Mouse (Mus musculus): ENCODE measurements at regions not wholly inside any gene's neighbourhood (a gene's known extent, or its start where the extent isn't known, plus 50 kb on each side); places are given as distances from the start of the nearest gene placed in this dataset.

DNA sequence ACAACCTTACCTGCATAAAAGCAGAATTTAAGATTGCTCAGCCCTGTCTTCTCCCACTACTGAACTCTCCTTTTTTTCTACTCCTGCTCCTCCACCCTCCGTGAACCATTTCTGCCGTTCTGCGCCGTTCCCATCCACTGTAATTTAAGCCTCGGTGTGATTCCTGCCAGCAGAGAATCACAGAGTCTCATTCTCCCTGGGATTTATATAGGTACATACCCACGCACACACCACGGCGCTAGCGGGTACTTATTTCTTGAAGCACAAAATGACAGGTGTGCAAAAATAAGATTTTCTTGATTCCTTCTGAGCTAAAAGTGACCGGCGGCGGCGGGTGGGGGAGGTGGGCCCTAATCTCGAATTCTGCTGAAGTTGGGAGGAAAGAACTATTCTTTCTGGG, 324.5 kb upstream of the Atp2b1 start:
- H3K9ac ChIP-seq (ENCODE audit: low read length) = no peak overlapping the region
- 80% methylated on average over 14 of the region's 14 CpGs for WGBS
- peaks cover 7% of the 10 kb centered on the region; the same call in 1 of the 2 replicates for H3K4me1 ChIP-seq (replicated peaks; ENCODE audit: control insufficient read depth, insufficient read depth, low read length)
- no peak overlapping the region for H3K27ac ChIP-seq (ENCODE audit: low read length)
- no peaks in the 10 kb centered on the region for H3K9me3 ChIP-seq (ENCODE audit: control insufficient read depth, low read length)
- H3K4me3 ChIP-seq (ENCODE audit: low read length) = no peak overlapping the region
- H3K27me3 ChIP-seq (ENCODE audit: control insufficient read depth, insufficient read depth, low read depth, low read length) = no peaks in the 10 kb centered on the region
- no peak for ATAC-seq (ENCODE audit: low read depth)
- H3K36me3 ChIP-seq (ENCODE audit: control insufficient read depth, insufficient read depth, low read length) = no peaks in the 10 kb centered on the region
- H3K4me2 ChIP-seq (ENCODE audit: low read depth, low read length) = no peak overlapping the region

DNA sequence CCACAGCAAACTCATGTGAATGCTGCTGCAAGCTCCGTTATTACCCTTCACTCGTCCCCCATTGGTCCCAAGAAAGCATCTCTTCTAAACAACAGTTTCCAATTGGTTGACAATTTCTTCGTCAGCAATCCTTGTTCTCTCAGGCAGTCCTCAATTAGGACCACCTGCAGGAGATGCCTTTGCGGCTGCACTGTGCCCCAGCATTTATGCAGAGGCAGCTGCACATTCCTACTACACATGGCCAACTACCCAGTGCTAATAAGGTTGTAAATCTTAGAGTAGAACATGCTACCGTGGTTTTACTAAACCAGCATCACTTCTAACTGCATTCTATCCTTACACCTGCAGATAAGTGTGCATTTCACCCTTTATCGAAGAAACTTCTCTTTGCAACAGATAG, 322.1 kb upstream of the Atp2b1 start:
- H3K9me3 ChIP-seq (ENCODE audit: control insufficient read depth, low read length) = no peaks in the 10 kb centered on the region
- no peak overlapping the region for H3K4me2 ChIP-seq (ENCODE audit: low read depth, low read length)
- H3K27ac ChIP-seq (ENCODE audit: low read length) = no peak overlapping the region
- no peaks in the 10 kb centered on the region for H3K36me3 ChIP-seq (ENCODE audit: control insufficient read depth, insufficient read depth, low read length)
- 83% methylated on average over 6 of the region's 6 CpGs for WGBS
- peaks cover 3% of the 10 kb centered on the region; the same call in 1 of the 2 replicates for H3K4me1 ChIP-seq (replicated peaks; ENCODE audit: control insufficient read depth, insufficient read depth, low read length)
- H3K9ac ChIP-seq (ENCODE audit: low read length) = no peak overlapping the region
- ATAC-seq (ENCODE audit: low read depth) = no peak
- no peak overlapping the region for H3K4me3 ChIP-seq (ENCODE audit: low read length)
- H3K27me3 ChIP-seq (ENCODE audit: control insufficient read depth, insufficient read depth, low read depth, low read length) = no peaks in the 10 kb centered on the region

DNA sequence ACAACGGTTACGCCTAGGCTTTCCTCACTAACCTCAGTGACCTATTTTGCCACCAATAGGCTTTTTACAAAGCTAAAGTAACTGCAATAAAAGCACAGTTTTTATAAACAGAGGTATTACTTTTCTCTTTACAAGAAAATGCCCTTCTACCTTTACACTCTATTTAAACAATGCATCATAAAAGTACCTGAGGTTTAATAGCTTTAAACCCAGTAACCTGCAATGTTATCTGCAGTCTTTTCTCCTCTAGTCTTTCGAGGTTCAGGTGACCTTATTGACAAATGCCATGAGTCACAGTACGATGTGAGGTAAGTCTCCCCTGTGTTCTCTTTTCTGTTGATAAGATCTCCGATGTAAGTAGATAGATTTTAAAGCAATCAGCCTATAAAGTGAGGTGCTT, 320.3 kb upstream of the Atp2b1 start:
- H3K9ac ChIP-seq (ENCODE audit: low read length) = no peak overlapping the region
- no peak for ATAC-seq (ENCODE audit: low read depth)
- no peaks in the 10 kb centered on the region for H3K27me3 ChIP-seq (ENCODE audit: control insufficient read depth, insufficient read depth, low read depth, low read length)
- H3K4me3 ChIP-seq (ENCODE audit: low read length) = no peak overlapping the region
- no peak overlapping the region for H3K4me2 ChIP-seq (ENCODE audit: low read depth, low read length)
- 56% methylated on average over 5 of the region's 5 CpGs for WGBS
- H3K27ac ChIP-seq (ENCODE audit: low read length) = no peak overlapping the region
- no peaks in the 10 kb centered on the region for H3K36me3 ChIP-seq (ENCODE audit: control insufficient read depth, insufficient read depth, low read length)
- H3K9me3 ChIP-seq (ENCODE audit: control insufficient read depth, low read length) = no peaks in the 10 kb centered on the region
- peaks cover 3% of the 10 kb centered on the region; the same call in 1 of the 2 replicates for H3K4me1 ChIP-seq (replicated peaks; ENCODE audit: control insufficient read depth, insufficient read depth, low read length)

DNA sequence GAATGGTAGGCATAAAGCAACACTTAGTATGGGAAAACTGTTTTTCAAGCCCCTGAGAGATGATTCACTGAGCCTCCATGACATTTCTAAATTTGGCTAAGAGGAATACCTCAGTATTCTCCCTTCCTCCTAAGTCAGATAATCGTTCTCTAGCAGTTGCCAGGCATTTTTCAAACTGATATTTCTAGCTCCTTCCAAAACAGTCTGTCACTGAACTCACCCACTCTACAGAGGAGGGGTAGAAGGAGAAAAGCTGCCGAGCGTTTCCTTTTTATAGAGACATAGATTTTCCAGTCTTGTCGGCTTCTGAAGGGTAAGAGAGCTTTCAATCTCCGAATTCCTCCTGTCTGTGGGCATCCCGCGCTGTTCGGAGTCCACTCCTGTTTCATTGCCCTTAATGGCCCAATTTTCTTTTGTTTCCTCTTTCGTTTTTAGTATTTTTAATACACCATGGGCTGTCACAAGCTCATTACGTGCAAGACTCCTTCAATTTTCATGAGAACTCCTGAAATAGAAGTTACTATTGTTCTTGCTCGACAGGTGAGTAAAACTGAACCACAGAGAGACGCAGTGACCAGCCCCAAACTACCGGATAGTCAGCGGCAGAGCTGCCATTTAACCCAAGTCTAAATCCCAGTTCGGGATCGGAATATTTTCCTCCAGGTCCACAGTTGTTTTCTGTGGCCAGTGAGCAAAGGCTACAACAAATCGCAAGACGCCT, 305.8 kb upstream of the Atp2b1 start:
- WGBS = 78% methylated on average over 18 of the region's 18 CpGs
- no peak overlapping the region for H3K9ac ChIP-seq (ENCODE audit: low read length)
- no peaks in the 10 kb centered on the region for H3K27me3 ChIP-seq (ENCODE audit: control insufficient read depth, insufficient read depth, low read depth, low read length)
- no peak for ATAC-seq (ENCODE audit: low read depth)
- no peak overlapping the region for H3K27ac ChIP-seq (ENCODE audit: low read length)
- H3K36me3 ChIP-seq (ENCODE audit: control insufficient read depth, insufficient read depth, low read length) = no peaks in the 10 kb centered on the region
- H3K4me1 ChIP-seq (replicated peaks; ENCODE audit: control insufficient read depth, insufficient read depth, low read length) = 0 out of 2 replicates have a peak, but pooled peaks cover 2% of the 10 kb centered on the region
- no peak overlapping the region for H3K4me2 ChIP-seq (ENCODE audit: low read depth, low read length)
- H3K9me3 ChIP-seq (ENCODE audit: control insufficient read depth, low read length) = no peaks in the 10 kb centered on the region
- H3K4me3 ChIP-seq (ENCODE audit: low read length) = no peak overlapping the region

DNA sequence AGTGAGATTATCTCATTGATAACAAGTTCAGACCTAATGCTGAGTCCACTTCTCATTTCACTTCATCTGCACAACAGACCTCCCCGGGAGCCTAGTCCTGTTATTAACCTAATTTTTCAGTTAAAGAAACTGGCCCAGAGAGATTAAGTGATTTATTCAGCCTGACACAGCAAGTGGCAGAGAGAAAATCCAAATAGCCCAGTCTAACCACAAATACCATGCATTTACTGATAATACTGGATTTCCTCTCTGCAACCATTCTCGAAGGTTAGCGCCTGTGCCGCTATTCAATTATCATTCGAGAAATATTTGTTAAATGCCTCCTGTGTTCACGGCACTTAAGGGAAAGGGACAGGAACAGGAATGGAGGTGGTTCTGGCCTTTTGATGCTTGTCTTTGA, 303.5 kb upstream of the Atp2b1 start:
- Histone ChIP-seq H3K4me2 (ENCODE audit: low read depth, low read length) (no peak overlapping the region), H3K4me3 (ENCODE audit: low read length) (no peak overlapping the region), H3K9me3 (ENCODE audit: control insufficient read depth, low read length) (no peaks in the 10 kb centered on the region), H3K4me1 (replicated peaks; ENCODE audit: control insufficient read depth, insufficient read depth, low read length) (0 out of 2 replicates have a peak, but pooled peaks cover 2% of the 10 kb centered on the region), H3K27ac (ENCODE audit: low read length) (no peak overlapping the region), H3K36me3 (ENCODE audit: control insufficient read depth, insufficient read depth, low read length) (no peaks in the 10 kb centered on the region), H3K27me3 (ENCODE audit: control insufficient read depth, insufficient read depth, low read depth, low read length) (no peaks in the 10 kb centered on the region), H3K9ac (ENCODE audit: low read length) (no peak overlapping the region)
- WGBS = 52% methylated on average over 6 of the region's 6 CpGs
- ATAC-seq (ENCODE audit: low read depth) = no peak

DNA sequence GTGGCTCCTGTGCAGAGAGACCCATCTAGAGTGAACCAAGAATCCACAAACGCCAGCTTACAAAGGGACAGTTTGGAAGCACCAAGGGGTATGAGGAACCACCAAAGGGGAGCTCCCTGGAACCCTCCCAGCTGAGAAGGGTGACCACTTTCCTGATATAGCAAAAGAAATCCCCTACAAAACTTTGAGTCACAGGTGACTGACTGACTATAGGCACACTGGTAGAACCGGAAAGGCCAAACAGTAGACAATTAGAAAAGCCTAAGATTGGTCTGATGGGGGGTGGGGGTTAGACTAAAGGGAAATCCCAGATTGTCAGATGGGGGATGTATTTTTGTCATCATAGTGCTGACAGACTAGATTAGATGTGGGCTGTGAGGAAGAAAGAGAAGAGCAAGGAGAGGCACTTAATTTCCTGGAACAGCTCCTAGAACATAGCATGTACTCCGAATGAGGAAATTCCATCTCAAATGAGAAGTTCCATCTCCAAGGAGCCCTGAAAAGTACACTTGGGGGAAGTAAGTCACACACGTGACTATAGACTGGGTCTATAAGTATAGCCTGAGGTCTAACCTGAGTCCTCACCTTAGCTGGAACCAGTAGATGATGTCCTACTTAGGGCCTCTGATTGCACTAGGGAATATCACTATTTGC, 302.4 kb upstream of the Atp2b1 start:
- Histone ChIP-seq H3K36me3 (ENCODE audit: control insufficient read depth, insufficient read depth, low read length) (no peaks in the 10 kb centered on the region), H3K9me3 (ENCODE audit: control insufficient read depth, low read length) (no peaks in the 10 kb centered on the region), H3K27me3 (ENCODE audit: control insufficient read depth, insufficient read depth, low read depth, low read length) (no peaks in the 10 kb centered on the region), H3K9ac (ENCODE audit: low read length) (no peak overlapping the region), H3K4me3 (ENCODE audit: low read length) (no peak overlapping the region), H3K4me2 (ENCODE audit: low read depth, low read length) (no peak overlapping the region), H3K4me1 (replicated peaks; ENCODE audit: control insufficient read depth, insufficient read depth, low read length) (0 out of 2 replicates have a peak, but pooled peaks cover 2% of the 10 kb centered on the region), H3K27ac (ENCODE audit: low read length) (no peak overlapping the region)
- WGBS = 73% methylated on average over 4 of the region's 4 CpGs
- ATAC-seq (ENCODE audit: low read depth) = no peak

DNA sequence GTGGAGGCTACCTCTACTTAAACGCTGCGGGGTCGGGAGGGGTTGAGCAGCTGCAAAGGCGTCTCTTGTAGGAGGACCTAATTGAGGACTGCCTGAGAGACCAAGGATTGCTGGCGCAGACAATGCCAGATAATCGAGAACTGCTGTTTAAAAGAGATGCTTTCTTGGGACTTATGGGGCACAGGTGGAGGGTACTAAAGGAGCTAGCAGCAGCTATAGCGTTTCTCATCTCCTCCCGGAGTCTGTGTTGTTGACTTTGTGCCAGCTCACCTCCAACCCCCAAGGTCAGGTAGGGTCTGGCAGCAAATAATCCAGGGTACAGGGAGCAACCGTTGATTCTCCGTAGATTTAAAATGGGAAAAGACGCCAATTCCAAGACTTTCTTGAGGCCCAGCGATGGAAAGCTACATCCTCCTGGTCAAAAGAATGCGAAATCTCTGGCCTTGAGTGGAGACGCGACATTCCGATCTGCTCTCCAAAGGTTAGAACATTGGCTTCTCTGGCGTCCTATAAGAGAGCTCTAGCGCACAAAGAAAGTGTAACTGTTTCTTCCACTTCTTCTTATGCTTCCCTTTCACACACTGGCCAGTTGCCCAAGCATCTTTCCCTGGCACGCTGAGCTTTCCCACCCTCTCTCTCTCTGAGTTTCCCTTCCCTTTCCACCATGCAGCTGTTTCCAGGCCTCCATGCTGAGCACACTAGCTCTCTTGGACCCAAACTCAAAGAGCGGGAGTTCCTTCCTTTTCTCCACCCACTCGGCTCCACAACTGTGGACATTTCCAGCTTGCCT, 295.3 kb upstream of the Atp2b1 start:
- no peak overlapping the region for H3K4me3 ChIP-seq (ENCODE audit: low read length)
- no peak overlapping the region for H3K9ac ChIP-seq (ENCODE audit: low read length)
- peak overlapping the region; percentile 67 for H3K27ac ChIP-seq (ENCODE audit: low read length)
- H3K4me1 ChIP-seq (replicated peaks; ENCODE audit: control insufficient read depth, insufficient read depth, low read length) = no peaks in the 10 kb centered on the region; the same call in 1 of the 2 replicates
- WGBS = 66% methylated on average over 21 of the region's 21 CpGs
- no peaks in the 10 kb centered on the region for H3K9me3 ChIP-seq (ENCODE audit: control insufficient read depth, low read length)
- no peaks in the 10 kb centered on the region for H3K27me3 ChIP-seq (ENCODE audit: control insufficient read depth, insufficient read depth, low read depth, low read length)
- peak; percentile 91 for ATAC-seq (ENCODE audit: low read depth)
- no peaks in the 10 kb centered on the region for H3K36me3 ChIP-seq (ENCODE audit: control insufficient read depth, insufficient read depth, low read length)
- H3K4me2 ChIP-seq (ENCODE audit: low read depth, low read length) = no peak overlapping the region

DNA sequence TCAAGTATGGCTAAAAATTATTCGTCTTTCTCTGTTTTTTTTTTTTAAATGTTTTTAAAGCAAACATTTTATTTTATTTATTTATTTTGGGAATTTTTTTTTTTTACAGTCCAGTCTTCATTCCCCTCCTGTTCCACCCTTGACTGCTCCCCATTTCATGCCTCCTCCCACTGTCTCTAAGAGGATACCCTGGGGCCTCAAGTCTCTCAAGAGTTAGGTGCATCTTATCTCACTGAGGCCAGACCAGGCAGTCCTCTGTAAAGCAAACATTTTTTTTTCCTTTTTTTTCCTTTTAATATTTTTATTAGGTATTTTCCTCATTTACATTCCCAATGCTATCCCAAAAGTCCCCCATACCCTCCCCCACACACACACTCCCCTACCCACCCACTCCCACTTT, 290.1 kb upstream of the Atp2b1 start:
- no peak for ATAC-seq (ENCODE audit: low read depth)
- no peaks in the 10 kb centered on the region for H3K9me3 ChIP-seq (ENCODE audit: control insufficient read depth, low read length)
- no peaks in the 10 kb centered on the region for H3K27me3 ChIP-seq (ENCODE audit: control insufficient read depth, insufficient read depth, low read depth, low read length)
- H3K27ac ChIP-seq (ENCODE audit: low read length) = no peak overlapping the region
- no peak overlapping the region for H3K9ac ChIP-seq (ENCODE audit: low read length)
- H3K4me1 ChIP-seq (replicated peaks; ENCODE audit: control insufficient read depth, insufficient read depth, low read length) = no peaks in the 10 kb centered on the region; the same call in 1 of the 2 replicates
- no peak overlapping the region for H3K4me3 ChIP-seq (ENCODE audit: low read length)
- WGBS = 49% methylated on average over 1 of the region's 1 CpGs
- H3K4me2 ChIP-seq (ENCODE audit: low read depth, low read length) = no peak overlapping the region
- no peaks in the 10 kb centered on the region for H3K36me3 ChIP-seq (ENCODE audit: control insufficient read depth, insufficient read depth, low read length)

DNA sequence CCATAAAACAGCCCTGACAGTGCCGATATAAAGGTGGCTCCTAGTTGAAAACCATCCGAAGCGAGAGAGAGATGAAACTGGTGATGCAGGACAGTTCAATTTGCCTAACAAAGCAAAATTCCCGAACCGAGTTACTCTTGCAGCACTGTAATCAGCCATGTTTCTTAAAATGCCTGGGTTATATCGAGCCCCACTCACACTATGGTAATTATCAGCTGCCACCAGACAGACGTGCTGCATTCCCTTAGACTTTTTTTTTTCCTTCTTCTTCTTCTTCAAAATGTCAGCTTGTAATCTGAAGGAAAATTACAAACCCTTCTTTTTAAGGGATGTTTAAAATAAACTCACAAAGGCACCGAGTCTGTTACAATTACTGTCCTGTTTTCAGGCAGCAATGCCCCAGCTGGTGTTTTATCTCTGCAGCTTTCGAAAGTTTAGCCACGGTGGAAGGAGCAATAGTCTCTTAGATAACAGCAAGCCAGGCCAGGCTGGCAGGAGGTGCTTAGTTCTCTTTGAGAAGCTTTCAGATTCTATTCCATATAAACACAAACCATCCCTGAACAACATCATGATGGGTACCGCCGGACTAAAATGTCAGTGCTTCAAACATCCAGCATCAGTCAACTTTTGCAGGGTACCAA, 289.4 kb upstream of the Atp2b1 start:
- Histone ChIP-seq H3K4me3 (ENCODE audit: low read length) (no peak overlapping the region), H3K9ac (ENCODE audit: low read length) (no peak overlapping the region), H3K27me3 (ENCODE audit: control insufficient read depth, insufficient read depth, low read depth, low read length) (no peaks in the 10 kb centered on the region), H3K4me1 (replicated peaks; ENCODE audit: control insufficient read depth, insufficient read depth, low read length) (no peaks in the 10 kb centered on the region; the same call in 1 of the 2 replicates), H3K36me3 (ENCODE audit: control insufficient read depth, insufficient read depth, low read length) (no peaks in the 10 kb centered on the region), H3K27ac (ENCODE audit: low read length) (peak overlapping the region; percentile 7; the same call in 1 of the 2 replicates), H3K4me2 (ENCODE audit: low read depth, low read length) (peak overlapping the region; percentile 15), H3K9me3 (ENCODE audit: control insufficient read depth, low read length) (no peaks in the 10 kb centered on the region)
- peak; percentile 79 for ATAC-seq (ENCODE audit: low read depth)
- 34% methylated on average over 12 of the region's 12 CpGs for WGBS
